Mouse (Mus musculus) limb, embryonic 12.5 days (tissue): ENCODE measurements around the gene Pla2g1b. TPM values are rescaled to one million over a fixed set of nuclear protein-coding genes. Genes with fewer than 3 reads are reported as not detected.

Experiments
- ATAC-seq: fragments of 200-750 bp; cut with Nextera tagmentation; 2 replicates; pipeline ENCODE4 v1.8.0; 2017; ENCODE audit warnings: low read depth, moderate TSS enrichment; ENCODE audit not compliant: insufficient number of reproducible peaks, insufficient read depth, low FRiP score, low TSS enrichment
- H3K27ac ChIP-seq: fragments of 300-500 bp; sonication (generic); 2 replicates; pipeline ENCODE4 v1.5.1; 2016; ENCODE audit warnings: mild to moderate bottlenecking, moderate library complexity
- H3K27me3 ChIP-seq: fragments of 300-500 bp; sonication (generic); 2 replicates; pipeline ENCODE4 v1.6.1; 2016; ENCODE audit warnings: mild to moderate bottlenecking, moderate library complexity
- H3K36me3 ChIP-seq: fragments of 300-500 bp; sonication (generic); 2 replicates; pipeline ENCODE4 v1.6.1; 2016; ENCODE audit warnings: mild to moderate bottlenecking, moderate library complexity
- H3K4me1 ChIP-seq: fragments of 300-500 bp; sonication (generic); replicated peaks from 2 replicates; pipeline ENCODE4 v1.6.1; 2016
- H3K4me2 ChIP-seq: fragments of 300-500 bp; sonication (generic); 2 replicates; pipeline ENCODE4 v1.6.1; 2016; ENCODE audit warnings: mild to moderate bottlenecking, moderate library complexity
- H3K4me3 ChIP-seq: fragments of 300-500 bp; sonication (generic); replicated peaks from 2 replicates; pipeline ENCODE4 v1.5.1; 2016; ENCODE audit warnings: mild to moderate bottlenecking
- H3K9ac ChIP-seq: fragments of 300-500 bp; sonication (generic); replicated peaks from 2 replicates; pipeline ENCODE4 v1.6.1; 2016; ENCODE audit warnings: mild to moderate bottlenecking, moderate library complexity
- H3K9me3 ChIP-seq: fragments of 300-500 bp; sonication (generic); 2 replicates; pipeline ENCODE4 v1.6.1; 2016; ENCODE audit warnings: mild to moderate bottlenecking, moderate library complexity
- WGBS: fragments of 180-500 bp; shearing (Covaris S2); methylation state at CpG from one replicate; pipeline ENCODE4 v1.1.7; 2016; 5-methylcytosine and 5-hydroxymethylcytosine counted together
- polyA plus RNA-seq: library from polyadenylated mRNA; unstranded; fragments of >200 nt; fragmentation: Nextera tagmentation; extraction: Ambion mirVana; gene quantifications from 2 replicates; pipeline ENCODE4 v1.2.1, GENCODE M21; 2016

The Pla2g1b gene
- polyA plus RNA-seq, 1 experiment from 2014 or later = not detected

- H3K9ac ChIP-seq = no peak overlapping the region
- no peak overlapping the region for H3K4me3 ChIP-seq
- 57% methylated on average over 4 of the region's 4 CpGs for WGBS
- peaks cover 25% of the 10 kb centered on the region for H3K4me1 ChIP-seq
- no peak overlapping the region for H3K4me2 ChIP-seq
- no peaks in the 10 kb centered on the region for H3K9me3 ChIP-seq
- no peak overlapping the region for H3K27ac ChIP-seq
- ATAC-seq = no peak
- H3K36me3 ChIP-seq = no peaks in the 10 kb centered on the region
- H3K27me3 ChIP-seq = peaks cover 14% of the 10 kb centered on the region
Observed at GRCm38 (mm10) chr5:115486726-115487125, 20.7 kb downstream of the Pla2g1b start.

GRCm38 (mm10) chr5:115487353-115487752, 21.3 kb downstream of the Pla2g1b start:
- no peak overlapping the region for H3K4me2 ChIP-seq
- ATAC-seq = no peak
- H3K4me3 ChIP-seq = no peak overlapping the region
- 89% methylated on average over 8 of the region's 8 CpGs for WGBS
- peaks cover 30% of the 10 kb centered on the region for H3K4me1 ChIP-seq
- peaks cover 8% of the 10 kb centered on the region for H3K27me3 ChIP-seq
- no peak overlapping the region for H3K9ac ChIP-seq
- H3K36me3 ChIP-seq = no peaks in the 10 kb centered on the region
- no peak overlapping the region for H3K27ac ChIP-seq
- no peaks in the 10 kb centered on the region for H3K9me3 ChIP-seq

DNA sequence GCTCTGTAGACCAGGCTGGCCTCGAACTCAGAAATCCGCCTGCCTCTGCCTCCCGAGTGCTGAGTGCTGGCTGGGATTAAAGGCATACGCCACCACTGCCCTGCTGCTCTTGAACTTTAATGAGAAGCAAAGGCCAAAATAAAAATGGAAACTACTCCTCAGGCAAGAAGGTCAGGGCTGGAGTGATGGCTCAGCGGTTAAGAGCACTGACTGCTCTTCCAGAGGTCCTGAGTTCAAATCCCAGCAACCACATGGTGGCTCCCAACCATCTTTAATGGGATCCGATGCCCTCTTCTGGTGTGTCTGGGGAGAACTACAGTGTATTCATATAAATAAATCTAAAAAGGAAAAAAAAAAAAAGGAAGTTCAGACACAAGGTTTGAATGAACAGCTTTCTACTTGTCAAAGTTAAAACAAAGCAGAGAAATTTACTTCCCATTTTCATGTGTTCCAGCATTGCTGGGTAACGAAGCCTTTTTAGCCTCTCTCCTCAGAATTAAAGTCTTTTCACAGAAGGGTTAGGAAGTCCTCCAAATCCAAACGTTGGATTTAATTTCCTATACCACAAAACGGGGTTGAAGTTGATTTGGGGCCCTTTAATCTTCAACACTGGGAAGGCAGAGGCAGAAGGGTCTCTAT, 22.0 kb downstream of the Pla2g1b start:
- Histone ChIP-seq H3K36me3 (no peaks in the 10 kb centered on the region), H3K27me3 (peaks cover 1% of the 10 kb centered on the region; the same call in 1 of the 2 replicates), H3K9me3 (no peaks in the 10 kb centered on the region), H3K4me1 (peaks cover 27% of the 10 kb centered on the region), H3K27ac (no peak overlapping the region), H3K9ac (peak overlapping the region; percentile 56; the same call in 1 of the 2 replicates), H3K4me2 (no peak overlapping the region), H3K4me3 (0 out of 2 replicates have a peak overlapping the region, but pooled peaks have one; percentile 37)
- WGBS = 76% methylated on average over 9 of the region's 9 CpGs
- no peak for ATAC-seq

DNA sequence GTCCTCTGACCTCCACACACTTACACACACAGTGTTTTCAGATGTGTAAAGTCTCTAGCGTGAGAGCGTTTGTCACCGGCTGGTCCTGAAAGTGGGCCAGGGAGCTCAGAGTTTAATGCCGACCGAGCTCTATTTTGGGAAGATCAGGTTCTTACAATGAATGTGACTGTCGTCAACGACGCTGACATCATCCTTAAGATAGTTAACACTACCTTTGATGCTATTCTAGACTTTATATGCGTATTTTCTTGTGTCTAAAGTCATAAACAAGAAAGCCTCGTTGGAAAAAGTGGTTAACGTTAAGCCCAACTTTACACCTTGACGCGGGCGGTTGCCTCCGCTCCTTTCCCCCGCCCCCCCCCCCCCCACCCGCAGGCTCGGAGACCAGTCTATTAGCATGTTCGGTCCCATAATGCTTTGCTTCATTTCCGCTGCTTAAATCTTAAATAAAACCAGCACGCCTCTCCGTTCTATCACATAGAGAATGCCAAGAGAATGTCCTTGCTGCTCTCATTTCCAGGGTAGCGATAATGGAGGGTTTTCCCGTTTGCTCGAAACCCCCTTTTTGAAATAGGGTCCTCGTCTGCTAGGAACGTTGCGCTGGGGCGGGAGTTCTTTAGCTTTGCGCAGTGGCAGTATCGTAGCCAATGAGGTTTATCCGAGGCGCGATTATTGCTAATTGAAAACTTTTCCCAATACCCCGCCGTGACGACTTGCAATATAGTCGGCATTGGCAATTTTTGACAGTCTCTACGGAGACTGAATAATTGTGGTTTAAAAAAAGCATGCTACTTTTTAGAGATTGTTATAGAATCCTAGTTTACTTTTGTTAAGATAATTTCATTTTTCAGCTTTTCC, 23.0 kb downstream of the Pla2g1b start:
- peak overlapping the region; percentile 100 for H3K27ac ChIP-seq
- H3K9me3 ChIP-seq = no peaks in the 10 kb centered on the region
- H3K36me3 ChIP-seq = no peaks in the 10 kb centered on the region
- peaks cover 34% of the 10 kb centered on the region for H3K4me1 ChIP-seq
- peak overlapping the region; percentile 58 for H3K4me2 ChIP-seq
- no peaks in the 10 kb centered on the region for H3K27me3 ChIP-seq
- H3K9ac ChIP-seq = peak overlapping the region; percentile 56
- peak overlapping the region; percentile 37 for H3K4me3 ChIP-seq
- peak; percentile 71 for ATAC-seq
- under 1% methylated on average over 39 of the region's 39 CpGs for WGBS

DNA sequence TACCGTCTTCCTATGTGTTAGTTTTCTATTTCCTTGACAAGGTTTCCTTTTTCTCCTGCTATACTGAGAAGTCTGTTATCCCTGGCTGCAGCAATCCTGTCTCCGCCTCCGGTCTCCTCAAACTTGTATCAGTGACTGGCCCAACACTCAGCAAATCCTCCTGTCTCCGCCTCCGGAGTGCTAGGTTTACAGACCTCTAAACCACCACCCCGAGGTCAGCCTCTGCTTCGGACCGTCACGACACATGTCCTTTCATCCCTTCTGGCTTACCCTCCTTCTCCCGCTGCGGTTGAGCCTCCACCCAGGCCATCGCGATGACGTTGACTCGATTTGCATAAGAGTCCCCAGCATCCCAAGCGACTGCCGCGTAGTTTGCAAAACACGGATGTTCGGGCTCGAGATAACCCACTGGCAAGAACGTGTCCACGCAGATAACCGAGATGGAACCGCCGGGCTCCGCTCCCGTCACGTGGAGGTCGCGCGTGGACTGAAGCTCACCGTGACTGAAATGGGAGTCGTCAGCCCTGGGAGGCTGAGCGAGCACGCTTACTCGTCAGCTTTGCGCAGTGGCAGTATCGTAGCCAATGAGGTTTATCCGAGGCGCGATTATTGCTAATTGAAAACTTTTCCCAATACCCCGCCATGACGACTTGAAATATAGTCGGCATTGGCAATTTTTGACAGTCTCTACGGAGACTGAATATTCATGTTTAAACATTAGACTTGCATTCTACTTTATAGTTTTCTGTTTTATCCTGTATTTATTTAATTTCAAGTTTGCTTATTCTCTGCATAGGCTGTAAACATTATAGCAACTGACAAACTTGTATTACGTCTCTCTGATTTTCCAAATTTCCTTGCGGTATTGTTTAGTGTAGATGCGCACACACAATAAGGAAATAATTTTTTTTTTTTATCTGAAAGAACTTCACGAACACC, 23.9 kb downstream of the Pla2g1b start:
- under 1% methylated on average over 50 of the region's 50 CpGs for WGBS
- Histone ChIP-seq H3K4me1 (peaks cover 29% of the 10 kb centered on the region), H3K27me3 (no peaks in the 10 kb centered on the region), H3K9ac (peak overlapping the region; percentile 74), H3K9me3 (no peaks in the 10 kb centered on the region), H3K4me2 (peak overlapping the region; percentile 64), H3K4me3 (peak overlapping the region; percentile 37), H3K27ac (peak overlapping the region; percentile 100), H3K36me3 (no peaks in the 10 kb centered on the region)
- peak; percentile 61 for ATAC-seq

GRCm38 (mm10) chr5:115490638-115491000, 24.6 kb downstream of the Pla2g1b start:
- ATAC-seq = no peak
- Histone ChIP-seq H3K27ac (peak overlapping the region; percentile 59; the same call in 1 of the 2 replicates), H3K9ac (no peak overlapping the region), H3K4me3 (no peak overlapping the region), H3K36me3 (no peaks in the 10 kb centered on the region), H3K9me3 (no peaks in the 10 kb centered on the region), H3K27me3 (no peaks in the 10 kb centered on the region), H3K4me2 (peak overlapping the region; percentile 64), H3K4me1 (peaks cover 29% of the 10 kb centered on the region)
- WGBS = 11% methylated on average over 8 of the region's 8 CpGs

- H3K27me3 ChIP-seq = no peaks in the 10 kb centered on the region
- H3K36me3 ChIP-seq = no peaks in the 10 kb centered on the region
- H3K27ac ChIP-seq = no peak overlapping the region
- H3K9me3 ChIP-seq = no peaks in the 10 kb centered on the region
- H3K4me3 ChIP-seq = no peak overlapping the region
- peaks cover 29% of the 10 kb centered on the region for H3K4me1 ChIP-seq
- ATAC-seq = no peak
- H3K4me2 ChIP-seq = peak overlapping the region; percentile 64
- whole genome bisulfite sequencing = 41% methylated on average over 5 of the region's 5 CpGs
- no peak overlapping the region for H3K9ac ChIP-seq
Observed at GRCm38 (mm10) chr5:115491076-115491475, 25.0 kb downstream of the Pla2g1b start.

- peak overlapping the region; percentile 45; the same call in 1 of the 2 replicates for H3K9ac ChIP-seq
- H3K4me1 ChIP-seq = peaks cover 29% of the 10 kb centered on the region
- no peaks in the 10 kb centered on the region for H3K9me3 ChIP-seq
- ATAC-seq = no peak
- no peaks in the 10 kb centered on the region for H3K27me3 ChIP-seq
- whole genome bisulfite sequencing = 3% methylated on average over 28 of the region's 28 CpGs
- H3K4me3 ChIP-seq = peak overlapping the region; percentile 27
- H3K27ac ChIP-seq = peak overlapping the region; percentile 18
- peak overlapping the region; percentile 64 for H3K4me2 ChIP-seq
- no peaks in the 10 kb centered on the region for H3K36me3 ChIP-seq
Observed at GRCm38 (mm10) chr5:115491771-115492322, 25.8 kb downstream of the Pla2g1b start.

DNA sequence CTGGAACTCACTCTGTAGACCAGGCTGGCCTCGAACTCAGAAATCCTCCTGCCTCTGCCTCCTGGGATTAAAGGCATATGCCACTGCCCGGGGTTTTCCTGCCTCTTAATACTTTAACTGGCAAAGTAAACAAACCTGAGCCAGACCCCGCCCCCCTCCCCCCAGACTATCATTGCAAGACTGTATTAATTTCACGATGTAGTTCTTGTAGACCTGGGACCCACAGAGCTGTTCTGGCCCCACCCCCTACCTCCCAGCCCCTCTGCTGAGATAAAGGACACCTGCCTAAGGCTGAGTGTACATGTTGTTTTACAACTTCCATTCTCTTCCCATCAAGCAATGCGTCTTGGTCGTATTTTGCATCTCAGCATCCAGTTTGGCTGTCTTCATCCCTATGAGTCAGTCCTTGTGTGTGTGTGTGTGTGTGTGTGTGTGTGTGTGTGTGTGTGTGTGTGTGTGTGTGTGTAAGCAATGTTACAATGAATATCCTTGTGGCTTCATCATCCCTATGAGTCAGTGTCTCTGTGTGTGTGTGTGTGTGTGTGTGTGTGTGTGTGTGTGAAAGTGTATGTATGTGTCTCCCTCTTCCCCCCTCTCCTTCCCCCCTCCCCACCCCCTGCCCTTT, 26.8 kb downstream of the Pla2g1b start:
- peaks cover 29% of the 10 kb centered on the region for H3K4me1 ChIP-seq
- H3K9me3 ChIP-seq = no peaks in the 10 kb centered on the region
- 64% methylated on average over 6 of the region's 6 CpGs for WGBS
- H3K4me3 ChIP-seq = no peak overlapping the region
- no peak overlapping the region for H3K9ac ChIP-seq
- H3K27me3 ChIP-seq = no peaks in the 10 kb centered on the region
- no peak overlapping the region for H3K4me2 ChIP-seq
- peak overlapping the region; percentile 83 for H3K27ac ChIP-seq
- ATAC-seq = no peak
- H3K36me3 ChIP-seq = no peaks in the 10 kb centered on the region

DNA sequence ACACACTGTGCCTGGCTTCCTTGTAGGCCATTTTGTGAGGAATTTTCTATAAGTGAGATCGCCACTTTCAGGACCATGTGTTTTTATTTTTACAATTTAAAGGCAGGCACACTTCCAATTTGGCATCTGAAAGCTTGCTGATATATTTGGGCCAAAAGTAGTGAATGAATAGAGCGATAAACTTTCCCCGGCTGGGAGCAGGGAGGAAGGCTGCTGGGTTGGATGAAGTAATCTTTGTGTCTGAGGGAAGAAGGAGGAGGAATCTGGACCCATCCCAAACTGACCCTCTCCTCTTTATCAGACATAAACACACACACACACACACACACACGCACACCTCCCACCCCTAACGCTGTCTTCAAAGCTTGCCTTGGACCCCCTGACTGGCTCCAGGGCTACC, 27.4 kb downstream of the Pla2g1b start:
- 48% methylated on average over 5 of the region's 5 CpGs for WGBS
- no peak overlapping the region for H3K9ac ChIP-seq
- peak overlapping the region; percentile 83 for H3K27ac ChIP-seq

More for the DNA sequence above, 27.4 kb downstream of the Pla2g1b start:
- no peak overlapping the region for H3K4me3 ChIP-seq
- no peak for ATAC-seq
- H3K4me1 ChIP-seq = peaks cover 29% of the 10 kb centered on the region
- no peaks in the 10 kb centered on the region for H3K36me3 ChIP-seq
- H3K9me3 ChIP-seq = no peaks in the 10 kb centered on the region
- no peaks in the 10 kb centered on the region for H3K27me3 ChIP-seq
- no peak overlapping the region for H3K4me2 ChIP-seq
